Comparison of ENCODE assay signal across 7 mouse cellular contexts in the genomic region with DNA sequence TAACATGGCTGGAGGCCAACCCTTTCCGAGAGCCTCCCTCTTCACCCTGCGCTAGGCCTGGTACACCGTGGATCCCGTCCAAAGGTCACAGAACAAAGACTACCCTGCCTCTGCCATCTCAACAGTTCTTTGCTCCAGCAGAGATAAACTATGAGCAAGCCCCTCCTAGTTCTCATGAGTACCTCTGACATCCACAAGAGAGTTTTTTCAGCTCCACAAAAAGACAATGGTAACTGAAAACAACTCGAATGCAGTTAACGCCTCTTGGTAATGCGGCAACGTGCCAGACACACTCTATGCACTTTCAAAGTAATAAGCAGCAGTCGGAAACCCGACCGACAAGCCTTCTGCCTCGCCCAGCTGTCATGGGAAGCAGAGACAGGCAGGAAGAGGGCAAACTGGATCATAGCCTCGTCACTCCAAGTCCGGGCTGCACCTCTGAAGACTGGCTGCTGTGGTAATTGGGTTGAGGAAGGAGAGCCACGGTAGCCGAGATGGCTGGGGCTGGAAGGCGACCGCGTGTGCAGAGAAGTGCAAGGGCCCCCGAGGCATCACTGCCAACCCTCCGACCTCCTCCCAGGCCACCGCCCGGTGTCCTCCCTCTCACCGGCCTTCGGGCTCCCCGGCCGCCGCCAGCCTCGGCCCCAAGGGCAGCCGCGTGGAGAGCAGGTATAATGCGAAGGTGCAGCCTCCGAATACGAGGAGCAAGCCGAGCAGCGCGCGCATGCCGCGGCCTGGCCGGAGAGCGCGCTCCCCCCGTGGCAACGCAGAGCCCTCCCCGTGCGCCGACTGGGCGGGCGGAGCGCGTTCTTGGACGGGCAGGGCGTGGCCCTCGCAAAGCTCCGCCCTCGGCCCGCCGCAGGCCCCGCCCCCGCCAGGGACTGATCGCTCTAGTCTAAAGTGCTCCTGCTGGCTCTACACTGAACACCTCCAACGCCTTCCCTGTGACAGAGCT. TPM values are rescaled to one million over a fixed set of nuclear protein-coding genes. Genes with fewer than 3 reads are reported as not detected.
DNase-seq lines count a peak whose midpoint lies in the region; ATAC-seq lines count a peak whose summit lies in the region.

A gene (minus strand): TSS at position 792 of the 955 bp plus-strand sequence.

- peak; percentile 94 for DNase-seq in adrenal gland, postnatal 25 days
- peak; percentile 99 for DNase-seq in heart, adult 11 months
- DNase-seq in kidney, adult 18-20 months, result peak; percentile 95
- peak; percentile 91 for DNase-seq in limb, embryonic 11.5 days (ENCODE audit: low spot score)
- DNase-seq in midbrain, embryonic 14.5 days, result peak; percentile 92
- DNase-seq in spleen, adult 18-20 months, result peak; percentile 78 to 91

- H3K27ac ChIP-seq in embryonic facial prominence, embryonic 12.5 days, result no peak within 1 kb of the TSS
- H3K27ac ChIP-seq in limb, embryonic 11.5 days (replicated peaks; ENCODE audit: low read depth, low read length), result no peak within 1 kb of the TSS
- H3K27ac ChIP-seq in midbrain, embryonic 14.5 days (replicated peaks; ENCODE audit: low read depth, low read length), result peak within 1 kb of the TSS; percentile 53

- H3K36me3 ChIP-seq in embryonic facial prominence, embryonic 12.5 days, result no peaks in the 10 kb centered on the region
- H3K36me3 ChIP-seq in limb, embryonic 11.5 days (ENCODE audit: control insufficient read depth, insufficient read depth, low read length), result no peaks in the 10 kb centered on the region
- H3K36me3 ChIP-seq in midbrain, embryonic 14.5 days (ENCODE audit: control insufficient read depth, insufficient read depth, low read length), result no peaks in the 10 kb centered on the region

- H3K9ac ChIP-seq in embryonic facial prominence, embryonic 12.5 days, result peak within 1 kb of the TSS; percentile 70
- peak within 1 kb of the TSS; percentile 77 for H3K9ac ChIP-seq in limb, embryonic 11.5 days (ENCODE audit: low read length)
- peak within 1 kb of the TSS; percentile 67 for H3K9ac ChIP-seq in midbrain, embryonic 14.5 days (replicated peaks; ENCODE audit: low read length)

- 2% methylated on average over 63 of the region's 63 CpGs for WGBS in embryonic facial prominence, embryonic 12.5 days
- 2% methylated on average over 63 of the region's 63 CpGs for whole genome bisulfite sequencing in limb, embryonic 11.5 days
- 1% methylated on average over 63 of the region's 63 CpGs for WGBS in midbrain, embryonic 14.5 days

- H3K4me2 ChIP-seq in embryonic facial prominence, embryonic 12.5 days (replicated peaks), result peak within 1 kb of the TSS; percentile 66
- H3K4me2 ChIP-seq in limb, embryonic 11.5 days (ENCODE audit: low read depth, severe bottlenecking), result peak within 1 kb of the TSS; percentile 82
- peak within 1 kb of the TSS; percentile 59 for H3K4me2 ChIP-seq in midbrain, embryonic 14.5 days (ENCODE audit: low read length)

- H3K4me1 ChIP-seq in embryonic facial prominence, embryonic 12.5 days, result no peaks in the 10 kb centered on the region
- H3K4me1 ChIP-seq in limb, embryonic 11.5 days (ENCODE audit: control insufficient read depth, insufficient read depth, low read length), result no peaks in the 10 kb centered on the region; the same call in 1 of the 2 replicates
- no peaks in the 10 kb centered on the region; the same call in 1 of the 2 replicates for H3K4me1 ChIP-seq in midbrain, embryonic 14.5 days (ENCODE audit: control insufficient read depth, insufficient read depth, low read length)

- ATAC-seq in embryonic facial prominence, embryonic 12.5 days (ENCODE audit: insufficient number of reproducible peaks, insufficient read depth, low FRiP score, low TSS enrichment), result peak; percentile 92
- peak; percentile 94 for ATAC-seq in limb, embryonic 11.5 days (ENCODE audit: insufficient number of reproducible peaks, low FRiP score, low TSS enrichment, low read depth)
- ATAC-seq in midbrain, embryonic 14.5 days (ENCODE audit: low FRiP score, low TSS enrichment), result peak; percentile 94

- H3K9me3 ChIP-seq in embryonic facial prominence, embryonic 12.5 days, result no peaks in the 10 kb centered on the region
- H3K9me3 ChIP-seq in limb, embryonic 11.5 days (ENCODE audit: control insufficient read depth, low read length), result no peaks in the 10 kb centered on the region; the same call in 1 of the 2 replicates
- H3K9me3 ChIP-seq in midbrain, embryonic 14.5 days (ENCODE audit: control insufficient read depth, low read length), result no peaks in the 10 kb centered on the region

- H3K27me3 ChIP-seq in embryonic facial prominence, embryonic 12.5 days, result no peaks in the 10 kb centered on the region
- no peaks in the 10 kb centered on the region for H3K27me3 ChIP-seq in limb, embryonic 11.5 days (ENCODE audit: control insufficient read depth, insufficient read depth, low read length)
- H3K27me3 ChIP-seq in midbrain, embryonic 14.5 days (ENCODE audit: control insufficient read depth, insufficient read depth, low read length), result no peaks in the 10 kb centered on the region

- peak within 1 kb of the TSS; percentile 64 for H3K4me3 ChIP-seq in embryonic facial prominence, embryonic 12.5 days
- H3K4me3 ChIP-seq in limb, embryonic 11.5 days (ENCODE audit: low read depth, low read length), result peak within 1 kb of the TSS; percentile 72
- H3K4me3 ChIP-seq in midbrain, embryonic 14.5 days (replicated peaks; ENCODE audit: low read depth, low read length), result peak within 1 kb of the TSS; percentile 55

RNA-seq across cellular contexts. Expression of the gene that starts here (rescaled TPM):
- 16.6 and 26.6 TPM in 2 replicates for total RNA-seq in adrenal gland, postnatal 25 days (2021)
- 34.8 and 34.9 TPM in 2 replicates for polyA plus RNA-seq in embryonic facial prominence, embryonic 12.5 days (2016; fragmentation: Nextera tagmentation; extraction: Ambion mirVana)
- 45.8 and 46.4 TPM in 2 replicates for polyA plus RNA-seq in limb, embryonic 11.5 days (2014; fragmentation: Nextera tagmentation; extraction: Ambion mirVana)
- 40.7 and 41.3 TPM in 2 replicates for polyA plus RNA-seq in midbrain, embryonic 14.5 days (2014; fragmentation: Nextera tagmentation; extraction: Ambion mirVana)
